Mouse (Mus musculus) lung, embryonic 14.5 days (tissue): ENCODE measurements around the gene Socs7. TPM values are rescaled to one million over a fixed set of nuclear protein-coding genes. Genes with fewer than 3 reads are reported as not detected.

Experiments used
- ATAC-seq: fragments of 200-750 bp; cut with Nextera tagmentation; 2 replicates; pipeline ENCODE4 v1.8.0; 2017; ENCODE audit warnings: mild to moderate bottlenecking, moderate TSS enrichment, moderate library complexity; ENCODE audit not compliant: insufficient read depth
- DNase-seq: peaks from one replicate; pipeline ENCODE4 v3.0.0-alpha.2; 2015
- H3K27ac ChIP-seq: fragments of 300-500 bp; sonication (generic); 2 replicates; pipeline ENCODE4 v1.5.1; 2014; ENCODE audit warnings: low read depth, mild to moderate bottlenecking, moderate library complexity
- H3K27me3 ChIP-seq: fragments of 300-500 bp; sonication (generic); 2 replicates; pipeline ENCODE4 v1.6.1; 2014; ENCODE audit warnings: low read length, control low read depth; ENCODE audit not compliant: insufficient read depth
- H3K36me3 ChIP-seq: fragments of 300-500 bp; sonication (generic); 2 replicates; pipeline ENCODE4 v1.6.1; 2014; ENCODE audit warnings: control low read depth; ENCODE audit not compliant: insufficient read depth
- H3K4me1 ChIP-seq: fragments of 300-500 bp; sonication (generic); 2 replicates; pipeline ENCODE4 v1.6.1; 2014; ENCODE audit warnings: antibody characterized with exemption, control low read depth; ENCODE audit not compliant: insufficient read depth
- H3K4me2 ChIP-seq: fragments of 300-500 bp; sonication (generic); 2 replicates; pipeline ENCODE4 v1.6.1; 2014; ENCODE audit warnings: mild to moderate bottlenecking
- H3K4me3 ChIP-seq: fragments of 300-500 bp; sonication (generic); 2 replicates; pipeline ENCODE4 v1.5.1; 2014; ENCODE audit warnings: low read depth, low read length
- H3K9ac ChIP-seq: fragments of 300-500 bp; sonication (generic); 2 replicates; pipeline ENCODE4 v1.6.1; 2014
- H3K9me3 ChIP-seq: fragments of 300-500 bp; sonication (generic); 2 replicates; pipeline ENCODE4 v1.6.1; 2016; ENCODE audit warnings: low read depth, low read length, control low read depth
- CTCF ChIP-seq: IDR thresholded peaks from 2 replicates; pipeline ENCODE4 v1.5.1; 2016; ENCODE audit warnings: antibody characterized with exemption, low read depth
- WGBS: fragments of 180-500 bp; shearing (Covaris S2); extraction: QIAGEN DNeasy Blood & Tissue Kit; methylation state at CpG from one replicate; pipeline ENCODE4 v1.1.7; 2014; 5-methylcytosine and 5-hydroxymethylcytosine counted together
- polyA plus RNA-seq: library from polyadenylated mRNA; unstranded; fragments of >200 nt; fragmentation: Nextera tagmentation; extraction: Ambion mirVana; gene quantifications from 2 replicates; pipeline ENCODE4 v1.2.1, GENCODE M21; 2014

Gene Socs7
- polyA plus RNA-seq, 1 experiment from 2014 or later: 2.7 TPM

- peaks cover 63% of the 10 kb centered on the region for H3K36me3 ChIP-seq
- H3K27me3 ChIP-seq: no peaks in the 10 kb centered on the region
- H3K9ac ChIP-seq: no peak overlapping the region
- no peak overlapping the region for H3K4me2 ChIP-seq
- peak; percentile 47 for DNase-seq
- H3K27ac ChIP-seq: no peak overlapping the region
- no peak for ATAC-seq
- no peak for TF ChIP-seq CTCF
- no peaks in the 10 kb centered on the region for H3K9me3 ChIP-seq
- WGBS: 72% methylated on average over 8 of the region's 8 CpGs
- no peak overlapping the region for H3K4me3 ChIP-seq
- peaks cover 7% of the 10 kb centered on the region; the same call in 1 of the 2 replicates for H3K4me1 ChIP-seq
Measured at GRCm38 (mm10) chr11:97389127-97389526, 26.8 kb downstream of the Socs7 start.

- no peak for TF ChIP-seq CTCF
- Histone ChIP-seq H3K36me3 (peaks cover 65% of the 10 kb centered on the region), H3K9ac (no peak overlapping the region), H3K27me3 (no peaks in the 10 kb centered on the region), H3K4me3 (no peak overlapping the region), H3K9me3 (no peaks in the 10 kb centered on the region), H3K27ac (no peak overlapping the region), H3K4me1 (peaks cover 7% of the 10 kb centered on the region; the same call in 1 of the 2 replicates), H3K4me2 (no peak overlapping the region)
- WGBS: 54% methylated on average over 11 of the region's 11 CpGs
- no peak for ATAC-seq
- DNase-seq: no peak
Measured at GRCm38 (mm10) chr11:97393658-97394057, 31.3 kb downstream of the Socs7 start.

- Histone ChIP-seq H3K9me3 (no peaks in the 10 kb centered on the region), H3K27me3 (no peaks in the 10 kb centered on the region), H3K4me2 (no peak overlapping the region), H3K4me1 (peaks cover 7% of the 10 kb centered on the region; the same call in 1 of the 2 replicates), H3K27ac (no peak overlapping the region), H3K36me3 (peaks cover 61% of the 10 kb centered on the region), H3K4me3 (no peak overlapping the region), H3K9ac (no peak overlapping the region)
- DNase-seq (no peak), ATAC-seq (no peak)
- 76% methylated on average over 11 of the region's 11 CpGs for WGBS
- TF ChIP-seq CTCF: no peak
Measured at GRCm38 (mm10) chr11:97394146-97394545, 31.8 kb downstream of the Socs7 start.

- no peak for DNase-seq
- ATAC-seq: no peak
- Histone ChIP-seq H3K36me3 (peaks cover 23% of the 10 kb centered on the region), H3K9ac (no peak overlapping the region), H3K4me2 (no peak overlapping the region), H3K9me3 (no peaks in the 10 kb centered on the region), H3K27me3 (no peaks in the 10 kb centered on the region), H3K4me1 (no peaks in the 10 kb centered on the region), H3K4me3 (no peak overlapping the region), H3K27ac (no peak overlapping the region)
- WGBS: 76% methylated on average over 2 of the region's 2 CpGs
- no peak for TF ChIP-seq CTCF
Measured at GRCm38 (mm10) chr11:97398506-97398905, 36.2 kb downstream of the Socs7 start.

- Histone ChIP-seq H3K9ac (peak overlapping the region; percentile 15; the same call in 1 of the 2 replicates), H3K27ac (no peak overlapping the region), H3K4me1 (peaks cover 4% of the 10 kb centered on the region; the same call in 1 of the 2 replicates), H3K27me3 (no peaks in the 10 kb centered on the region), H3K4me3 (peak overlapping the region; percentile 29), H3K4me2 (peak overlapping the region; percentile 71), H3K9me3 (no peaks in the 10 kb centered on the region), H3K36me3 (peaks cover 8% of the 10 kb centered on the region)
- peak; percentile 61 for ATAC-seq
- WGBS: 4% methylated on average over 23 of the region's 23 CpGs
- TF ChIP-seq CTCF: peak; percentile 97
- DNase-seq: peak; percentile 95
Measured at GRCm38 (mm10) chr11:97399958-97400710, 37.8 kb downstream of the Socs7 start.

GRCm38 (mm10) chr11:97401082-97401481, 38.7 kb downstream of the Socs7 start:
- Histone ChIP-seq H3K4me2 (peak overlapping the region; percentile 71), H3K27ac (no peak overlapping the region), H3K4me3 (no peak overlapping the region), H3K4me1 (peaks cover 6% of the 10 kb centered on the region; the same call in 1 of the 2 replicates), H3K36me3 (no peaks in the 10 kb centered on the region), H3K9ac (no peak overlapping the region), H3K9me3 (no peaks in the 10 kb centered on the region), H3K27me3 (0 out of 2 replicates have a peak, but pooled peaks cover 2% of the 10 kb centered on the region)
- ATAC-seq: peak; percentile 4; the same call in 1 of the 2 replicates
- no peak for DNase-seq
- 11% methylated on average over 6 of the region's 6 CpGs for WGBS
- TF ChIP-seq CTCF: no peak

GRCm38 (mm10) chr11:97401686-97402435, 39.5 kb downstream of the Socs7 start:
- Histone ChIP-seq H3K4me1 (peaks cover 6% of the 10 kb centered on the region), H3K27me3 (0 out of 2 replicates have a peak, but pooled peaks cover 5% of the 10 kb centered on the region), H3K27ac (no peak overlapping the region), H3K4me2 (no peak overlapping the region), H3K36me3 (no peaks in the 10 kb centered on the region), H3K9me3 (no peaks in the 10 kb centered on the region), H3K9ac (no peak overlapping the region), H3K4me3 (no peak overlapping the region)
- TF ChIP-seq CTCF: no peak
- ATAC-seq (no peak), DNase-seq (no peak)
- 81% methylated on average over 3 of the region's 3 CpGs for WGBS
